Mouse (Mus musculus): ENCODE measurements around the gene Fbxw7.
A peak's percentile ranks its signal among the peaks of the same experiment; 100 is the strongest.
"Not testable (repeated sequence)": the region's sequence is repeated elsewhere in the genome, so short reads cannot be mapped to it uniquely, and the experiment has no call there.

Fbxw7 gene

DNA sequence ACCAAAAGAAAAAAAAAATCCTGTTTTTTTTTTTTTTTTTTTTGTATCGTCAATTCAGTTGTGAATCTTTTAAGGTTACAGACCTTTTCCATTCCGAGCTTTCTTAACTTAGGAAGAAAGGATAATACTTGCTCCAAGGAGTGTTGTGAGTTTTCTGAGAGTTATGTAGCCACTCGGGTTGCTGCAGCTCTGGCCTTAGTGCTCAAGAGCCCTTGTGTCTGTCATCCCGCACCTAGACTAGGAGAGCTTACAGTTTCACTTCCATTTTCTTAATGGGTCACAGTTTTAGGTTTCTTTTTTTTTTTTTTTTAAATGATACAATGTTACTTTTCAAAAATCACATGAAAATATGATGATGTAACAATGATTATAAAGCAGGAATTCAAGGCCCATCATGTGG is 12.5 kb downstream of the Fbxw7 start:
- peak; percentile 27 for DNase-seq

DNA sequence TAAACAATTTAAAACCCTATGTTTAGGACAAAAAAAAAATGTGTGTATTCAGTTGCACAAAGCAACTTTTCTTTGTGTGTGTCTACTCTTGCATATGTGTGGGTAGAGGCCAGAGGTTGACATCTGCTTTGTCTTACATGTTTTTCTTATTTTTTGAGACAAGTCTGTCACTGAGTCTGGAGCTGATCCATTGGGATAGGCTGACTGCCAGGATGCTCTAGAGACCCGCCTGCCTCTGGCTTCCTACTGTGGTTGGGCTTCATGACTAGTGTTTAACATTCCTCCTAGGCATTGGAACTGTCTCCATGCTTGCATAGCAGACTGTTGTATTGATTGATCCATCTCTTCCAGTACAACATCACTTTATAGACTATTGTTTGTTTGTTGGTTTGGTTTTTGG is 14.3 kb downstream of the Fbxw7 start:
- DNase-seq, result no peak

DNA sequence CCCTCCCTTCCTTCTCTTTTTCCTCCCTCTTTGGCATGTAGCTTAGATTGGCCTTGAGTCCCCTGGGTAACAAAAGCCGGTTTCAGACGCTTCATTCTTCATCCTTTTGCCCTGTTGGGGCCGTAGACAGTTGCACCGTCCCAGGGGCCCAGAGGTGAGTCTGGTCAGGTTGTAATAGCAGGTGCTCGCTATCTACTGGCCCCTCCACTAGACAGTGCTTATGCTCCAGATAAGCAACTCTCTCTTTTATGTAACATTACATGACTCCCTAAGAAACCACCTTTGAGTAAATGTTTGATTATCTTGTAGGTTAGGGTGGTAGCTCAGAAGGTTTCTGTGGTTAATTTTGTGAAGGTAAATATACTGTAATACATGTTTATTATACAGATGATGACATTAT is 21.0 kb downstream of the Fbxw7 start:
- no peak for DNase-seq

DNA sequence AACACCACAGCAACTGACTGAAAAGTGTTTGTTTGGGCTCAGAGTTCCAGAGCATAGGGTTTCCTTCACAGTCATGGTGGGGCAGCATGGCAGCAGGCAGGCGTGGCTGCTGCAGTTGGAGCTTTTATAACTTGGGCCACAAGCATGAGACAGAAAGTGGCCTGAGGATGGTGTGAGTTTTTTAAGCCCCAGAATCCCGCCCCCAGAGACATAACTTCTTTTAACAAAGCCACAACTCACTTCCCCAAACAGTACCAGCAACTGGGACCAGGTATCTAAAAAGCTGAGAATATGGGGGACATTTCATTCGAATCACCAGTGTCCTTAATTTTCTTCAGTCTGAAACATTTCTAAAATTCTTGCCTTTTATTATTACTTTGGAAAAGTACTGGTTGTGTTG is 22.9 kb downstream of the Fbxw7 start:
- no peak for DNase-seq

DNA sequence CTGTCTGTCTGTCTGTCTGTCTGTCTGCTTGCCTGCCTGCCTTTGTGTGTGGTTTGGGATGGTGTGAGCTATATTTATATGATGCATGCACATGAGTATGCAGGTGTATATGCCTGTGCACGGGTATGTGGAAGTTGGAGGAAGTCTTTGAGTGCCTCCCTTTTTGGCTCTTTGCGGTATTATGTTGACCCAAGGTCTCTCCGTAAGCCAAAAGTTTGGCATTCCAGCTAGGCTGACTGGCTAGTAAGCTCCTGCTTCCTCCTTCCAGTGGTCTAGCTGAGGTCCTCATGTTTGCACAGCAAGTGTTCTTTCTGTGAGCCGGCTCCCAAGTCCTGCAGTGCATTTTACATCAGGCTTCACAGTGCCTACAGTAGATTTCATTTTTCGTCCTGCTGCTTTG is 24.4 kb downstream of the Fbxw7 start:
- DNase-seq, result peak; percentile 42

DNA sequence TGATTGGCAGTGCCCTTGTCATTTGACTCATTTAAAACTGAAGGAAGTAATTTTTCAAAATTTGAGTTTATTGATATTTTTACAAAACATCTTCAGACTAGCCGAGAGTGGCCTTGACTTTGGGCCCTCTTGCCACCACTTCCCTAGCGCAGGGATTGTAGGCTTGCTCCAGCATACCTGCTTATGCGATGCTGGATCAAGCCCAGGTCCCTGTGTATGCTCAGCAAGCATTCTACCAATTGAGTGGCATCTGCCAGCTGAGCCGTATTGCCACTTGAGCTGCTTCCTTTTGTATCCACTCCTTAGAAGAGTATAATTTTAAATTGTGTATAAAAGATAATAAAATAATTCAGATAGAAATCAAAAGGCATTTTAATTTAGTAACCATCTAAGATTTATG is 26.2 kb downstream of the Fbxw7 start:
- DNase-seq, result no peak

DNA sequence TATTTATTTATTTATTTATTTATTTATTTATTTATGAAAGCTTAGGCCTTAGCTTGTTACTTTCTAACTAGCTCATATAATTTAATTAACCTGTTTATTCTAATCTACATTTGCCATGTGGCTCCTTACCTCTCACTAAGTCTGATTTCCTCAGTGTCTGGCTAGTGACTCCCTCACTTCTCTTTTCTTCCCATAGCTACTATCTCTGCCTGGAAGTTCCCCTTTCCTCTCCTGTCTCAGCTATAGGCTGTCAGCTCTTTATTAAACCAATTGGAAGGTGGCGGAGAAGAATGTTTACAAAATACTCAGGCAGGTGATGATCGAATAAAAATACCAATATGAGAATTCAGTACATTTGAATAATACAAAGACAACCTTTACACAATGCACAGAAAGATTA is 27.7 kb downstream of the Fbxw7 start:
- no peak for DNase-seq

DNA sequence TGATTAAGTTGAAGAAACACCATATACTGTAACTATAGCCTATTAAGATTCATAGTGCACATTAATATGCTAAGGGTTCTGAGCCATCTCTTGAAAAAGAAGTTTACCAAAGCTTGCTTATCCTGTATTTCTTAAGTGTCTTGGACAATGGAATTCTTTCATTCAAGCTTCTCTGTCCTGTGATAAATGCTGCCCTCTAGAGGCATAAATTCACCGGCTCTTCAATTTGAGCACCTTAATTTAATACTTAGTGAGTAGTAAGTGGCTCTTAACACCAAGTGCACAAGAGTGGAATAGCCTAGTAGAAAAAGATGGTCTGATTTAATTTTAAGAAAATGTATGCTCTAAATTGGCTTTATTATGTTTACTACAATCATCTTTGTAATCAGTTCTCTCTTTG is 28.5 kb downstream of the Fbxw7 start:
- peak; percentile 95 for DNase-seq

DNA sequence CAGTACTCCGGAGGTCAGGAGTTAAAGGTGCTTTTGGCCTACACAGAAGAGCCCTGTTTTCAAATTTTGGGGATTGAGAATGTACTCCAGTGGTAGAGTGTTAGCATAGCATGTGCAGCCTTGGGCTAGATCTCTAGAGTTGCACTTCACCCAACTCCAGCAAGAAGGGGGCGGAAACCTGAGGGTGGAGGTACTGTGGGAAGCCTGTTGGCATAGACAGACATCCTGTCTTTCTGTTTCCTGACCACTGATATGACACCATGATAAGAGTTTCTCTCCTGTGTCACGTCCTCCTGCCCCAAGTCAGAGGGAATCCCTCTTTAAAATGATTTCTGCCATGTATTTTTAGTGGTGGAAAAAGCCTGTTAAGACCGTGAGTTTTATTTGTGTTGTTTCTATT is 33.7 kb downstream of the Fbxw7 start:
- peak; percentile 81 for DNase-seq

DNA sequence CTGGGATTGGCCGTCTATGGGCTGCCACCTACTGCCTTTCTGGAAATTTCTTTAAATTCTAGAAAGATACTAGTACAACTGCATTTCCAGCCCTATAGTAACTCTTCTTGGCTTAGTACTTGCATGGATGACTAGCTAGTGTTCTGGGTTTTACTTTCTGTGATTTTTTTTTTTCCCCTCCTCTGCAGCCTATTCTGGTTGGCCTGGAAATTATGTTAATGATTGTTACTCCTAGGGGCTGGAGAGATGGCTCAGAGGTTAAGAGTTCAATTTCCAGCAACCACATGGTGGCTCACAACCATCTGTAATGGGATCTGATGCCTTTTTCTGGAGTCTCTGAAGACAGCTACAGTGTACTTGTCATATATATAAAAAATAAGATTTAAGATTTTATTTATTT is 35.4 kb downstream of the Fbxw7 start:
- DNase-seq, result no peak

DNA sequence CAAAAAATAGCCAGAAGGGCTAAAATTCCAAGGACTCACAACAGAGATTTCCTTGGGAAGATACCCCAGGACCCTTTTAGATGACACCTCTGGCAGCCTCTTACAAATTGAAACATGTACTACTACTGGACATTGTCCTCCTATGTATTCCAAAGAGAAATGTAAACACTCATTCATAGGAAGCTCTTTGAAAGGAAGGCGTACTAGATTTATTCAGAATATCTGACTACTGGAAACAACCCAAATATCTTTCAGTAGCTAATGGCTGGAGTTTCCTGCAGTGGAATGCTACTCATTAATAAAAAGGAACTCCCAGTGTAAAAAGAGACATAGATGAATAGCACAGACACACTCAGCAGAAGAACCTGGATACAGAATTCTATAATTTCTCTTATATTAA is 36.7 kb downstream of the Fbxw7 start:
- no peak for DNase-seq

DNA sequence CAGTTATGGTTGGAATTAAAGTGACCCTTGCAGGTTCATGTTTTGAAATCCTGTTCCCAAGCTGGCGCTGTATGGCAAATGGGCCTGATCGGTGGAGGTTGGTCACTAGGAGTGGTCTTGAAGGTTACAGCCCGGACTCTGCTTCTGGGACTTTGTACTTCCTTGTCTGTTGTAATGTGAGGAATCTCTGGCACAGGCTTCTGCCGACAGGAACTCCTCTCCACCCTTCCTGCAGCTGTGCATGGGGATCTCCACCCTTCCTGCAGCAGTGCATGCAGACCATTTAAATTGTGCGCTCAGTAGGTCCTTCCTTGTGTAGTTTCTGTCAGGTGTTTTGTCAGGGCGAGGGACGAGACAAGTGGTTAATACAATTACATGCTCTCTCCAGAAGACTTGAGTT is 37.8 kb downstream of the Fbxw7 start:
- DNase-seq, result peak; percentile 83

DNA sequence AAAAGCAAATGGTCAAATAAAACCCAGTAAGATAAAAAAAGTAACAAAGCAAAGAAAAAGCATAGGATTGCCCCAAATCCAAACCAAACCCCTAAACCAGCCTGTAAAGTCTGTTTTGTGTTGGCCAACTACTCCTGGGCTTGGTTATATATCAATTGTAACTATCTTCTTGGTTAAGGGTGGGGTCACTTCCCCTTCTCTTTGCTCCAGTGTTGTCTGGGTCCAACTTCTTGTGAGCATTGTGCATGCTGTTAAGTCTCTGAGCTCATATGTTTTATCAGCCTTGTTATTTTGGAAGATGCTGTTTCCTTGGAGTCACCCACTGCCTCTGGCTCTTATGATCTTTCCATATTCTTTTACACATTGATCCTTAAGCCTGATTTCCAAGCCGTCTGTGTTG is 39.4 kb downstream of the Fbxw7 start:
- peak; percentile 41 for DNase-seq

DNA sequence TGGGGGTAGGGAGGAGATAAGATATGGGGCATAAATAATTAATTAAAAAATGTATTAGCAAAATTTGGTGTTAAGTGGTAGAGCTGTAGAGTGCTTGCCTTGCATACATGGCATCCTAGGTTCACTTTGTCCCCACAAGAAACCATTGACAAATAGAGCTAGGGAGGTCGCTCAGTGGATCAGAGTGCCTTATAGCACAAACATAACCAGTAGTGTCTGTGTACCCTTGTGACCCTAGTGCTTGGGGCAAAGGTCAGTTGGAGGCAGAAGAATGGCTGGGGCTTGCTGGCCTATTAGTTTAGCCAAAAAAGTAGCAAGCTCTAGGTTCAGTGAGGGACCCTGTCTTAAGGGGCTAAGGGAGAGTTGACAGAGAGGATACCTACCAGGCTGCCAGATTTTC is 45.6 kb downstream of the Fbxw7 start:
- DNase-seq, result no peak

DNA sequence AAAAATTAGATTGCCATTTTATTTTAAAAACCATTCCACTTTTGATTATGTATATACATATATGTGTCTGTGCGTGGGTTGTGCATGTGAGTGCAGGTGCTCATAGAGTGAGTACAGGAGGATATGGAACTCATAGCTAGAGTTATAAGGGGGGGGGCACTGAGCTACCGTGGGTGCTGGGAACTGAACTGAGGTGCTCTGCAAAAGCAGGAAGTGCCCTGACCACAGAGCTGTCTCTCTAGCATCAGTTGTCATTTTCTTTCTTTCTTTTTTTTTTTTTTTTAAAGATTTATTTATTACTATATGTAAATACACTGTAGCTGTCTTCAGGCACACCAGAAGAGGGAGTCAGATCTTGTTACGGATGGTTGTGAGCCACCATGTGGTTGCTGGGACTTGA is 46.7 kb downstream of the Fbxw7 start:
- not testable (repeated sequence) for DNase-seq

DNA sequence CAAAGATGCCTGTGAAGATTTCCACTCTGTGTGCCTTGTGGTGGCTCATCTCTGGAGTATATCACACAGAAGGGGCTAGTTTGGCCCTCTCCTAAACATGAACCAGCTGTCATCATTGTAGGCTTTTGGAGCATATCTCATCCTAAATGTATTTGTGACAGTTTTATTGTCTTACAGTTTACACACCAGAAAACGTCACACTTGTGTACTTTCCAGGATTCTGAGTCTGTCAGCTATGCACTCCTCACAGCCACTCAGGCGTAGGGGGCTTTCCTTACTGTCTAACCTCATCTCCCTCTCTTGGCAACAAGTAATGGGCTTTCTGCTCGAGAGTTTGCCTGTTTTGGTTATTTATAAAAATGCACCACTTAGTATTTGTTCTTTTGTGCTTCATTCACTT is 50.6 kb downstream of the Fbxw7 start:
- DNase-seq, result no peak

DNA sequence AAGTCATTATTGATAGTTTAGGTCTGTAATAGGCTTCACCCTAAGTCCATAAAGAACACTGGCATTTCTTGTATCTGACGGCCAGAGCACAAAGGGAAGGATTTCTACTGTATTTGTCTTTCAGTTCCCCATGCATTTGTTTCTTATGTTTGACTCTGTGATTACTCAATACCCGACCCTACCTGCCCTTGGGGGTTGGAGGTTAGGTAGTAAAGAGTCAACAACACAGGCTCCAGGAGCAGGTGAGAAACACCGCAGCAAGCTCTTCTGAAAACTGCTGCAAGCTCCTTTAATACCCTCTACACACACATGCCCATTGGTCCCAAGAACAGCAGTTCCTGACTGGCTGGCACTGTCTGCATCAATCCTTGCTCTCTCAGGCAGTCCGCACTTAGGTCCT is 51.8 kb downstream of the Fbxw7 start:
- DNase-seq, result no peak

DNA sequence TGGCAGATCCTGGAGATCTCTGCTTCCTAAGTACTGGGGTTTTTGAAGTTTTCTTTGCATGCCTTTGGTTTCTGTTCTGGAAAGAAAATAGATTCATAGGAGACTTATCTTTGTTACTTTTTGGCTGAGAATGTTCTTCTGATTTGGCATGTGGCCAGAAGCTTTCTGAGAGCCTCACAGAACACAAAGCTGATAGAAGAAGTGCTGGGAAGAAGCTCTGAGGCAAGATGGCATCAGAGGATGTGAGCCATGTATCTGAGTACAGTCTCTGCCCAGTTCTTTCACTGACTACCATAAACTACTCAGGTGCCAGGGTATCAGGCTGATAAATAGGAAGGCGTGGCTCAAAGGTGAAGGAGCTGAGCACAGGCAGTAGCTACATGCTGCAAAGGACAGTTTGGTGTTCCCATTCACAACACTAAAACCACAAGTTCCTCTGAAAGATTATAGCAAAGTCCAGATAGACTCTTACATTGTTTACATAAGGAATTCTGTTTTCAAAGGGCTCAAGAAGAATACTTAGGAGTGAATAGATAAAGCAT is 52.4 kb downstream of the Fbxw7 start:
- no peak for DNase-seq

DNA sequence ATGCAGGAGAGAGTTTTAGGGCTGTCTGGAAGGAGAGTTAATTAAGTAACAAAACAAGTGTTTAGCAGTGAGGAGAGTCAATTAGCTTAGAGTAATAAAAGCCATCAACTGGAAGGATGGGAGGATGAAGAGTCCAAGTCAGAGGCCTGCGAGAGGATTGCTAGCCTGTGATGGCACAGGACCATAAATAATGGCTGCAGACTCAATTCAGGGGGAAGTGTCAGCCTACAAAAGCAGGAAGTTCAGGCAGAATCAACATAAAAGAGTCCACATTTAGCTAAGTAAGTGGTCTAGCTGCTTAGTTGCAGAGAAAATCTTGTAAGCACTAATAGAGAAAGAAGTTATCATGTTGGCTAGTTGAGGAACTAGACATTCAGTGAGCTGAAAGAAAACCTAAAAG is 52.9 kb downstream of the Fbxw7 start:
- no peak for DNase-seq

DNA sequence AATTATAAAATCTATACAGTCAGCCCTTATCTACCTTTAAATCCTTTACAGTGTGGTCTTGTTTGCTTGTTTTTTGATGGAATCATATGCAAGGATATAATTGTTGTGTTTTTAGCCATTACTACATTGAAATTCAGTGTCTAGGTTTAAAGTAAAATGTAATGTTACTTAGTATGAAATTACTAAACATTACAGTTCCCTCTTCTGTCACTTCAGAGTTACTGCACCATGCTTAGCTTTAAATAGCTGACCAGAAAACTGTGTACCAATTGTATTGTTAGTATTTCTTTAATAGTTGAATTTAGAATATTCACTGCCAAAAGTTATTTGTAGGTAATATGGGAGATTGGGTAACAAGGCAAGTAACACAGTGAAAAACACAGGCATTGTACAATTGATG is 55.1 kb downstream of the Fbxw7 start:
- no peak for DNase-seq

DNA sequence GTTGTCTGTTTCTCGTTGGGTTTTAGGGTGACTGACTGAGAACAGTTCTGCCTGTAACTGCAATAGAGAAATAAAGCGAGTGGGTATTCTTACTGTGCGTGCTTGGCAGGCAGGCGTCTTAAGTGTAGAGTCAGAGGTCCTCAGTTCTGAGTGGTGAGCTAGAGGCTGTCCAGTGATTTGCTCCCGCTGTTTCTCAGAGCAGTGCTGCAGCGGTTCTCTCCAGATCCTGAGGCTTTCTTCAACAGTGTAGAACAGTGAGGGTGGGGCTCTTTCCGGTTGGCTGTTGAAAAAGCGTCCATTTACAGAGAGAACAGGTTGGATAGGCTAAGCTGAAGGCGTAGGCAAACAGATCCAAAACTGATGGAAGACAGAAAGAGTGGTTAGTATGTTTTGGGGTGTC is 60.2 kb downstream of the Fbxw7 start:
- peak; percentile 64 for DNase-seq

DNA sequence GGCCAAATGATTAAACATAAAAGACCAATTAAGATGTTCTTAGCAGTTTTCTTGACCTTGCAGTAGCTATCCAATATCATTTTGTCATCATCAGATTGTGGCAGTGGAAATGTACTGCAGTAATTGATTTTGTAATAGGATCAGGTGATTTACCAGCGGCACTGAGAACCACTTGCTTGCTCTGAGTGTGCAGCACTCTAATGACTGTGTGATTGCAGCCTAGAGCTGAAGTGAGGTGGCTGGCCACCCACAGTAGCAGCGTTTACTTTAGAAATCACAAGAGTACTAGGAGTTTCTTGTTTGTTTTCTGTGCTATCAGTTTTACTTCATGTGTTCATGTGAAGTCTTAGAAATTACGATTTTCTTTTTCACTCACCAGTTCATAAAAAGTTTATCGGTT is 61.1 kb downstream of the Fbxw7 start:
- peak; percentile 74 for DNase-seq

DNA sequence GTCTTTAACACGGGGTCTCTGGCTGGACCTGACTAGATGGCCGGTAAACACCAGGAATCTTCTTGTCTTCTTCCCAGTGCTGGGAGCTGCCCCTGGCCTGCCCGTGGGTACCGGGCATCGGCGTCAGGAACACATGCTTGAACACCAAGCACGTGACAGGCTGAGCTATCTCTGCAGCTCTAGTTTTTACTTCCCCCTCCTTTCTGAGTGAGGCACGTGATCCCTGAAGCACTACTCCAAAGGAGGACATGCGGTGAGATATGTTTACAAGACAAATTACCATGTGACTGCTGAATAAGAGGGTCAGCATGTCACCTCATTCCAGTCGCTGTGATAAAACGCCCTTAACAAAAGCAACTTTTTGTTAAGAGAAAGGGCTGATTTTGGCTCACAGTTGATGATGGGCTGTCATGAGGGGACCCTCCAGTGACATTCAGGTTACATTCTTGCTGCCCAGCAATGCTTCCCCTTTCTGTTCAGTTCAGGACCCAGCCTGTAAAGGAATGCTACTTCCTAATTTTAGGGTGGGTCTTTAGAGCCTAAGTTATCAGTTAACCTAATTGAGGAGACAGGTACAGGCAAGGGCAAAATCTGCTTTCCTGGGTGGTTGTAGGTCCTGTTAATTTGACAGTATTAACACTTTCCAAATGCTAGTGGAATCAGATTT is 68.9 kb downstream of the Fbxw7 start:
- DNase-seq, result peak; percentile 87

DNA sequence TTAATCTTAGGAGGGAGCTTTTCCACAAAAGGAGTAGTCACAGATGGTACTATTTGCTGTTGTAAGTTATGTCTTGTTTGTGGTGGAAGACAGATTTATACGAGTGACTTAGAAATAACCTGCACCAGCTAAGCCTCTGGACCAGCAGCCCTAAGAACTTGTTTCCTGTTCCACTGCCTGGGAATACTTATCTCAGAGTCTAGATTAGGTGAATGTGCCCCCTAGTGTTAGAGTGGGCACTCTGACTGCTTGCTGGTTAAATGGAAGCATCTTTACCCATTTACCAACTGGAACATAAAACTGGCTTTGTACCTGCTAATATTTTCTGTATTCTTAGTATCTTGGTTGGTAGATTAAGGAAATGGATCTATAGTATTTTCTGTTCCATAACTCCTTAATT is 74.6 kb downstream of the Fbxw7 start:
- peak; percentile 83 for DNase-seq

DNA sequence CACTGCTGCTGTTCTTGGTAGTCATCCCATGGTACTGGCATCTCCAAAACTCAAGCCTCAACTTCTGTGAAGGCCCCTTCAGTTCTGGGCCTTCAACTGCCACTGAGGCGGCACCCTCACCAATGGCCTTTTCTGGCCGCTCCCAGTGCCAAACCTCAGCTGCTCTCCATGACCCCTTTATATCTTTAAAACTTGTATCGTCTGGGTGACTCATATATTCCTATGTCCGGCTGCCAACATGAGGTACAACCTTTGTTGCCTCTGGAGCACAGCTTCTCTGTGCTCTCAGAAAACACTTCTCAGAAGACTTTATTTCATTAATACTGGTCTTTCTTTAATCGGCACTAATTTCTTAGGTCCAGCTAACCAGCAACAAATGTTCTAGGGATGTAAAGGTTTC is 75.9 kb downstream of the Fbxw7 start:
- DNase-seq, result no peak

Measured in lung, postnatal 36 days (tissue).